Mouse (Mus musculus) kidney, embryonic 16.5 days (tissue): ENCODE data around the gene Bahcc1. TPM values are rescaled to one million over a fixed set of nuclear protein-coding genes. Genes with fewer than 3 reads are reported as not detected.

ENCODE experiments used
- ATAC-seq: fragments of 200-750 bp; cut with Nextera tagmentation; 2 replicates; pipeline ENCODE4 v1.8.0; 2017; ENCODE audit warnings: moderate TSS enrichment; ENCODE audit not compliant: low FRiP score, low TSS enrichment
- H3K27ac ChIP-seq: fragments of 300-500 bp; sonication (generic); 2 replicates; pipeline ENCODE4 v1.5.1; 2014; ENCODE audit warnings: low read length
- H3K27me3 ChIP-seq: fragments of 300-500 bp; sonication (generic); 2 replicates; pipeline ENCODE4 v1.6.1; 2014; ENCODE audit warnings: low read length, control low read depth, mixed read lengths; ENCODE audit not compliant: insufficient read depth
- H3K36me3 ChIP-seq: fragments of 300-500 bp; sonication (generic); 2 replicates; pipeline ENCODE4 v1.6.1; 2014; ENCODE audit warnings: low read length, control low read depth, mixed read lengths; ENCODE audit not compliant: insufficient read depth
- H3K4me1 ChIP-seq: fragments of 300-500 bp; sonication (generic); 2 replicates; pipeline ENCODE4 v1.6.1; 2014; ENCODE audit warnings: low read length, control low read depth, mixed read lengths; ENCODE audit not compliant: insufficient read depth
- H3K4me2 ChIP-seq: fragments of 300-500 bp; sonication (generic); replicated peaks from 2 replicates; pipeline ENCODE4 v1.6.1; 2014; ENCODE audit warnings: low read depth, low read length
- H3K4me3 ChIP-seq: fragments of 300-500 bp; sonication (generic); 2 replicates; pipeline ENCODE4 v1.5.1; 2014; ENCODE audit warnings: mild to moderate bottlenecking, low read length
- H3K9ac ChIP-seq: fragments of 300-500 bp; sonication (generic); replicated peaks from 2 replicates; pipeline ENCODE4 v1.6.1; 2014; ENCODE audit warnings: low read length
- H3K9me3 ChIP-seq: fragments of 300-500 bp; sonication (generic); 2 replicates; pipeline ENCODE4 v1.6.1; 2016; ENCODE audit warnings: low read length, control low read depth
- WGBS: fragments of 180-500 bp; shearing (Covaris S2); extraction: QIAGEN DNeasy Blood & Tissue Kit; methylation state at CpG from one replicate; pipeline ENCODE4 v1.1.7; 2014; 5-methylcytosine and 5-hydroxymethylcytosine counted together
- polyA plus RNA-seq: library from polyadenylated mRNA; unstranded; fragments of >200 nt; fragmentation: Nextera tagmentation; extraction: Ambion mirVana; gene quantifications from 2 replicates; pipeline ENCODE4 v1.2.1, GENCODE M21; 2015

Bahcc1 gene
- polyA plus RNA-seq, 1 experiment from 2014 or later, result 14.2 TPM

GRCm38 (mm10) chr11:120228116-120228890 lies 4.4 kb upstream of the Bahcc1 start:
- H3K4me3 ChIP-seq, result peak overlapping the region; percentile 96
- ATAC-seq, result no peak

GRCm38 (mm10) chr11:120228911-120229437 lies 3.8 kb upstream of the Bahcc1 start:
- Histone ChIP-seq H3K4me2 (peak overlapping the region; percentile 88), H3K36me3 (no peaks in the 10 kb centered on the region), H3K4me3 (peak overlapping the region; percentile 96), H3K9me3 (no peaks in the 10 kb centered on the region), H3K27me3 (no peaks in the 10 kb centered on the region), H3K9ac (peak overlapping the region; percentile 69), H3K27ac (peak overlapping the region; percentile 95), H3K4me1 (peaks cover 66% of the 10 kb centered on the region)
- WGBS, result 9% methylated on average over 7 of the region's 7 CpGs
- no peak for ATAC-seq

More at GRCm38 (mm10) chr11:120228116-120228890, 4.4 kb upstream of the Bahcc1 start:
- Histone ChIP-seq H3K9ac (peak overlapping the region; percentile 69), H3K36me3 (no peaks in the 10 kb centered on the region), H3K9me3 (no peaks in the 10 kb centered on the region), H3K27ac (peak overlapping the region; percentile 95), H3K4me1 (peaks cover 73% of the 10 kb centered on the region), H3K4me2 (peak overlapping the region; percentile 88), H3K27me3 (no peaks in the 10 kb centered on the region)
- 35% methylated on average over 9 of the region's 9 CpGs for WGBS

- no peak for ATAC-seq
- Histone ChIP-seq H3K4me3 (peak overlapping the region; percentile 96), H3K9me3 (no peaks in the 10 kb centered on the region), H3K27me3 (no peaks in the 10 kb centered on the region), H3K27ac (peak overlapping the region; percentile 95), H3K4me2 (peak overlapping the region; percentile 88), H3K9ac (peak overlapping the region; percentile 99), H3K36me3 (no peaks in the 10 kb centered on the region), H3K4me1 (peaks cover 55% of the 10 kb centered on the region)
- under 1% methylated on average over 42 of the region's 42 CpGs for WGBS
Observed at GRCm38 (mm10) chr11:120229861-120230751, 2.6 kb upstream of the Bahcc1 start.

GRCm38 (mm10) chr11:120230841-120231370 lies 1.8 kb upstream of the Bahcc1 start:
- peaks cover 47% of the 10 kb centered on the region for H3K4me1 ChIP-seq
- under 1% methylated on average over 57 of the region's 58 CpGs for WGBS

GRCm38 (mm10) chr11:120231379-120231778 lies 1.4 kb upstream of the Bahcc1 start:
- Histone ChIP-seq H3K4me3 (peak overlapping the region; percentile 96), H3K4me2 (peak overlapping the region; percentile 88), H3K27me3 (no peaks in the 10 kb centered on the region), H3K36me3 (no peaks in the 10 kb centered on the region), H3K9me3 (no peaks in the 10 kb centered on the region), H3K4me1 (peaks cover 42% of the 10 kb centered on the region), H3K27ac (peak overlapping the region; percentile 95), H3K9ac (peak overlapping the region; percentile 99)
- 0% methylated on average over 27 of the region's 27 CpGs for WGBS
- ATAC-seq, result peak; percentile 65

More at GRCm38 (mm10) chr11:120230841-120231370, 1.8 kb upstream of the Bahcc1 start:
- peak overlapping the region; percentile 99 for H3K9ac ChIP-seq
- H3K27me3 ChIP-seq, result no peaks in the 10 kb centered on the region
- no peaks in the 10 kb centered on the region for H3K9me3 ChIP-seq
- peak overlapping the region; percentile 96 for H3K4me3 ChIP-seq
- no peaks in the 10 kb centered on the region for H3K36me3 ChIP-seq
- H3K27ac ChIP-seq, result peak overlapping the region; percentile 95
- peak overlapping the region; percentile 88 for H3K4me2 ChIP-seq
- ATAC-seq, result no peak

- H3K4me3 ChIP-seq, result peak overlapping the region; percentile 96
- peak overlapping the region; percentile 88 for H3K4me2 ChIP-seq
- H3K27me3 ChIP-seq, result no peaks in the 10 kb centered on the region
- under 1% methylated on average over 51 of the region's 51 CpGs for WGBS
- H3K9ac ChIP-seq, result peak overlapping the region; percentile 99
- ATAC-seq, result no peak
- H3K4me1 ChIP-seq, result peaks cover 24% of the 10 kb centered on the region
- H3K27ac ChIP-seq, result peak overlapping the region; percentile 85
- no peaks in the 10 kb centered on the region for H3K36me3 ChIP-seq
- no peaks in the 10 kb centered on the region for H3K9me3 ChIP-seq
Observed at GRCm38 (mm10) chr11:120233441-120234135, 841 bp downstream of the Bahcc1 start.

- Histone ChIP-seq H3K27ac (peak overlapping the region; percentile 85), H3K9me3 (no peaks in the 10 kb centered on the region), H3K27me3 (no peaks in the 10 kb centered on the region), H3K36me3 (no peaks in the 10 kb centered on the region), H3K4me3 (peak overlapping the region; percentile 96), H3K4me1 (peaks cover 24% of the 10 kb centered on the region), H3K9ac (peak overlapping the region; percentile 99), H3K4me2 (peak overlapping the region; percentile 88)
- WGBS, result under 1% methylated on average over 52 of the region's 52 CpGs
- no peak for ATAC-seq
Observed at GRCm38 (mm10) chr11:120234136-120234775, 1.5 kb downstream of the Bahcc1 start.

- Histone ChIP-seq H3K27ac (peak overlapping the region; percentile 85), H3K9me3 (no peaks in the 10 kb centered on the region), H3K4me3 (peak overlapping the region; percentile 96), H3K4me1 (peaks cover 25% of the 10 kb centered on the region), H3K27me3 (no peaks in the 10 kb centered on the region), H3K9ac (peak overlapping the region; percentile 99), H3K4me2 (peak overlapping the region; percentile 88), H3K36me3 (no peaks in the 10 kb centered on the region)
- no peak for ATAC-seq
- WGBS, result under 1% methylated on average over 39 of the region's 39 CpGs
Observed at GRCm38 (mm10) chr11:120234776-120235181, 2.0 kb downstream of the Bahcc1 start.
